Mouse (Mus musculus) CH12F3 (cell line): ENCODE data around the gene Lrrc28.

Experiments
- in situ Hi-C: fragments of 300-500 bp; cut with MboI; formaldehyde crosslinking; loops from 2 replicates; pipeline ENCODE4 v1.14.3; 2020; ENCODE audit warnings: low sequenced_read_pairs

The Lrrc28 gene

GRCm38 (mm10) chr7:67500076-67500828 is 144.8 kb downstream of the Lrrc28 start:
- in situ Hi-C loops: no loop called here

- in situ Hi-C loops: no loop called here
Measured at GRCm38 (mm10) chr7:67499516-67499915, 145.6 kb downstream of the Lrrc28 start.

GRCm38 (mm10) chr7:67493795-67494687 is 151.0 kb downstream of the Lrrc28 start:
- in situ Hi-C loops: no loop called here

- in situ Hi-C loops: no loop called here
Measured at GRCm38 (mm10) chr7:67487889-67488411, 157.1 kb downstream of the Lrrc28 start.

- in situ Hi-C loops: no loop called here
Measured at GRCm38 (mm10) chr7:67486925-67487760, 157.9 kb downstream of the Lrrc28 start.

GRCm38 (mm10) chr7:67486417-67486816 is 158.7 kb downstream of the Lrrc28 start:
- in situ Hi-C loops: no loop called here

- in situ Hi-C loops: no loop called here
Measured at GRCm38 (mm10) chr7:67483698-67484097, 161.4 kb downstream of the Lrrc28 start.

GRCm38 (mm10) chr7:67479576-67480413 is 165.3 kb downstream of the Lrrc28 start:
- in situ Hi-C loops: no loop called here

GRCm38 (mm10) chr7:67479168-67479567 is 165.9 kb downstream of the Lrrc28 start:
- in situ Hi-C loops: no loop called here

GRCm38 (mm10) chr7:67477996-67478395 is 167.1 kb downstream of the Lrrc28 start:
- in situ Hi-C loops: no loop called here

GRCm38 (mm10) chr7:67471295-67471694 is 173.8 kb downstream of the Lrrc28 start:
- in situ Hi-C loops: no loop called here

GRCm38 (mm10) chr7:67468802-67469408 is 176.2 kb downstream of the Lrrc28 start:
- in situ Hi-C loops: no loop called here

GRCm38 (mm10) chr7:67468180-67468579 is 176.9 kb downstream of the Lrrc28 start:
- in situ Hi-C loops: no loop called here

GRCm38 (mm10) chr7:67466322-67466721 is 178.7 kb downstream of the Lrrc28 start:
- in situ Hi-C loops: no loop called here

GRCm38 (mm10) chr7:67464633-67465032 is 180.4 kb downstream of the Lrrc28 start:
- in situ Hi-C loops: no loop called here

GRCm38 (mm10) chr7:67463565-67463964 is 181.5 kb downstream of the Lrrc28 start:
- in situ Hi-C loops: no loop called here
